Mouse (Mus musculus) thymus, postnatal 10 days (tissue): ENCODE measurements around the gene Prelp.

Source experiments
- DNase-seq, 2 experiments: peaks; one replicate each; pipeline ENCODE4 v3.0.0; 2021; ENCODE audit warnings: low spot score in 2 of 2

Gene Prelp

DNA sequence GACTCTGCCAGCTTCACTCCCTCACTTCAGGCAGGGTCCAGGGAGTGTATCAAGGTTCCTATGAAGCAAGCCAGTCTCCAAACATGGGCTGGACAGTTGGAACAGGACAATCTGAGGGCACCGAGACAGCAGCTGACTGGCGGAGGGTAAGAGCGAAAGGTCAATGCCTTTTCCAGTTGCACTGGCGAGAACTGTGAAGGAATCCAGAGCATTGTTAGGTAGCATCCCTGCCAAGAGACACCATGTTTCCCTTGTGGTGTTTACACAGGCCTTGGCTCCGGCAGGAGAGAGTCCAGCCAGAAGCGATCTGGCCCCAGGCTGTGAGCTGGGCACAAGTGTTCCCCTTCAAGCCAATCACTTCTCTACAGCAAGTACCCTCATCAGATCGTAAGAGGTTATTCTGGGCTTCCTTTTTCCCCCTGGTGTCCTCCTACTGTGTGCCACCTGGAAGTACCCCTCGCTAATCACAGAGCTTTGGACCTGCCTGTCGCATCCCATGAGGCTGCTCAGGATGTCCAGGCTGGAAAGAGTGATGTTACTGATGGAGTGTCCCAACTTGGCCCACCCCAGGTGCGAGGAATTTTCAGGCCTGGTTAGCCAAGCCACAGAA is 13.2 kb upstream of the Prelp start:
- no peak for DNase-seq

DNA sequence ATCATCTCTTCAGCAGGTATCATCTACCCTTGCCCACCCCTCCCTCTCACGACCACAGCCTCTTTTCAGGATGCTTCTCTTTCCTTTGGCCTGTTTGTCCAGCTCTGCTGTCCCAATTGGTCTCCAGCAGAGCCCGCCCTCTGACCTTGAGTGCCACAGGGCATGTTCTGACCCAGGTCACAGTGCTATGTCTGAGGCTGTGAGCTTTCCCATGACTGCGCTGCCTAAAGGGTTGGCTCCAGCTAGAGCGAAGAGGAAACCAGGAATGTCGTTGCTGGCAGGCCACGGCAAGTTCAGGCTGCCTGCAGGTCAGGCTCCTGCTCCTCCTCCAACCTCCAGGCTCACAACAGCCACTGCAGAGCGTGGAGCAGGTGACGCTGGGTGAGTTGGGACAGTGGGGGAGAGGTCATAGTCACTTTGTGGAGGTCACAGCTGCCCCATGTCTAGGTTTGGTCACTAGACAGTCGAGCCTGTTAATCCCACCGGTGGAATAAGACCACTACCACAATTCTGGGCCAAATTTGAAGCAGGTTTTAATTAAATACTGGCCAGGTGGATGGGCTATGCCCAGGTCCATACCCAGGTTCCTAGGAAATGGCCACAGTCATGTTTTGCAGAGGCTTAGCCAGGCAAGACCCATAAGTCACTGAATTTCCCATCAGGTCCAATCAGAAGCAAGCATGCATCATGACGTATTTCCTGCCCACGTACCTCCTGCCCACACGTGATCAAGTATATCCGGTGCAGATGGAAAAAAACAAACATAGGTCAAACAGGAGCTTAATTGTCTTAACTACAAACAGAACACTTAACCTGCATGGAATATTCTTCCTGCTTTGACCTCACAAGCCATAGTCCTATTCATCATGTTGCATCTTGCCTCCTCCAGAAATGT is 12.3 kb upstream of the Prelp start:
- DNase-seq, result no peak

DNA sequence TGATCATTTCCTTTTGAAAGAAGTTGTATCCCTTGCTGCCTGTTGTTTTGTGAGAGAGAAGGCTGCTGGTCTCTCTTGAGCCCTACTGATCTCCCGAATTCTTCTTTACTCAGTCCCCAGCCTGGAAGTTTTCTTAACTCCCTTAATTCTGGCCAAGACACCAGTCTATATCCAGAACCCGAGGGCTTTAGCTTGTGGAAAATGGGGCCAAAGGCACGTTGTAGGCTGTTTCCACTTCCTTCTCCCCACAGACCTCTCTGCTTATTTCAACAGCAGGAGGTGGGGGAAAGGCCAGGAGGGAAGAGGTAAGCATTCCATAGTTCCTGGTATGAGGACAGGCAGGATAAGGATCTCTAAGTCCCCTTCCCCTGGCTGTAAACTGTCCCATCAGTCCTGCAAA is 8.8 kb upstream of the Prelp start:
- DNase-seq, result no peak

DNA sequence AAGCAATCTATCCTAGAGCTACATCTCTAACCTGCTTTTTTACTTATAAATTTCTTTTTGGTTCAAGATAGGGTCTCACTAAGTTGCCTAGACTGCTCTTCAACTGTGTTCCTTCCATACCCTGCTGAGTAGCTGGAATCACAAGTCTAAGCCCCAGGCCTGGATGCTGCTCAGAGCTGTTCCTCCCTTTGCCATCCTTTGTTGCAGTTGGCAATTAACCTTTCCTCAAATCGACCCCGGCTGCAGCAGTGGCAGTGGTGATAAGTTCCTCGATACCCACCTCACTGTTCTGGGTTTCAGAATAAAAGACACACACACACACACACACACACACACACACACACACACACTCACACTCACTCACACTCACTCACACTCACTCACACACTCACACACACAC is 4.0 kb upstream of the Prelp start:
- no peak for DNase-seq

DNA sequence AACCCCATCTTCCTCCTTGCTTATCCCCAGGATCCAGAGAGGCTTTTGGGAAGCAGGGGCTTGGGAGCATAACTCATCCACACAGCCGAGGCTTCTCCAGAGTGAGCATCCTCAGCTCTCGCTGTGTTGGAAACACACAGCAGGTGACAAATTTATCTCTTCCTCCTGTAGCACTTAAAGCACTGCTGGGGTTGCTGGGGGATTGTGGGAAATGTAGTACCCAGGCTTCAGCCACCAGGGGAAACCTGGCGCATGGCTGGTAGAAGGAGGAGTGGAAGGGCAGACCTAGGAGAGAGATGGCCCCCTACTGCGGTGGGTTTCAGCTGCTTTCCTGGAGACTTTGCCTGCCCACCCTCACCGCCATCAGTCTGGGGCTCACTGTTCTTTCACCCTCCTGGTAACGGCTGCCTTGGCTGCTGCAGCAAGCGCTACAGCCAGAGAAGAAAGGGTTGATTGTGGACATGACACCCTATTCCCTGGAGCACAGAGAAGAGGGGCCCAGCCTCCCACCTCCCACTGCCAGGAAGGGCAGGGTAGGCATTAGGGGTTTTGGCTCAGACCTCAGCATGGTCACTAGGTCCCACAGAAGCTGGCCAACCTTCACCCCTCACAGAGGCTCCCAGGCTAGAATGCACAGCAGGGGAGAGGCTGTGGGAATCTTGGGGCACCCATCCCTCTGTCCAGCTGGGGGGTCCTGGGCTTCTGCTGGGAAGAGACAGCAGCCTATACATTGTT is 3.1 kb upstream of the Prelp start:
- peak in 1 of 2 experiments; percentile 22 for DNase-seq

DNA sequence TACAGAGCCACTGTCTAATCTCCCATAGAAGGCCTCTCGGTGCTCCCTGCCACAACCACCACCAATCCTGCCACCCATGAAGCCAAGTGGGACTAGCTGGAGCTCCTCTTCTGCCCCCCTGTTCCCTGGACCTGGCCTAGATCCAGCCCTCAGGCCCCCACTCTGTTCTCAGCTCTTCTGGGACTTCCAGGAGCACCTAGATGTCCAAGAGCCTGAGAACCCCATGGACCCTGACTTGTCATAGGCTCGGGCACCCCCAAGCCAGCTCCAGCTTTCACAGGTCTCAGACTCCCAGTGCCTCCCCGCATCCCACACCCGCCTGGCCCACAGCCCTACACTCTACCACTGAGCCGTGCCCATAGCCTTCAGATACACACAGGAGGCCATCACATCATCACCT is 1.9 kb upstream of the Prelp start:
- DNase-seq, result no peak

DNA sequence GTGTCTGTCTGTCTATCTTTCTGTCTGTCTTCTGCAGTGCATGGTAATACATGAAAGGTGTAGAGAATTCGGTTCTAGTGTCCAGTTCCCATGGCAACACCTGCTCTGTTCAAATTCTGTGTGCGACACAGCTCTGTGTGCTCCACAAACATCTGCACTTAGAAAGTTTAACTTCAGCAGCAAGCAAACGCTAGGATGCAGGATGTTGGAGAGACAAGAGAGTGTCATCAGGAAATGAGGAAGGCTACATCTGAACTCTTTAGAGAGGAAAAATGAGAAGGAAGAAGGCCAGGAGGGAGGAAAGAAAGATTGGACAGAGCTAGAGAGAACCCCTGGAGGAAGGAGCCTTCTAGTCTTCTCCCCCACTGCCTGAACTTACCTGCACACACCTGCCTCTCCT is 338 bp downstream of the Prelp start:
- no peak for DNase-seq

DNA sequence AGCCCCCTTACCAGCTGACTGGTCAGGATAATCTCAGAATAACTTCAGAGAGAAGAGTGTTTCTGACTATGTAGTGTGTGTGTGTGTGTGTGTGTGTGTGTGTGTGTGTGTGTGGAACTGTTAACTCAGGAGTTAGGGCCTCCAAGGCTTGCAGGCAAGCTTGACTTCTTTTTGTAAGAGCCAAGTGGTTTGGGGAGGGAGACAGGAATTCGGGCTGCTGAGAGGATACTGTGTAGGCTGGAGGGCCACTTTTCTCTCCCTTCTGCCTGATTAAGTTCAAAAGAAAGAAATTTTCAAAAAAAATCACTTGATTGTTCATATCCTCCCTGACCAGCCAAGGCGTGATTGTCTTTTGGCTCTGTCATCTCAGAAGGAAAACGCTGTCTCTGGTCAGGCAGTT is 813 bp downstream of the Prelp start:
- DNase-seq, result no peak

DNA sequence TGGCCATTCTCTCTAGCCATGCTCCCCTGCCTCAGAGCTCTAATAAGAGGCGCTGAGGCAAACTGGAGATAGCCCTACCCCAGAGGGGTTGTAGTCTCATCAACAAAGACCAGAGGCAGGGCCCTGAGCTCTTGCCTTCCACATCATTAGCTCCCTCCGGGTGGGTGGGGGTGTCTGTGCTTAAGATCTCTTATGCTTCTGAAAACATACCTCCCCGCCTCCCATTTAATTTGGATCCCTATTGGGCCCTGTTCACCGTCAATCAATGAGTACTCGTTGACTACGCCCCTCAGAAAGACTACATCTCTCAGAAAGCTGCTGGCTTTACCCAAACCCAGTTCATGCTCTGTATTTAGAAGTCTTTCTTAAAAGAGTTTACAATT is 3.1 kb downstream of the Prelp start:
- no peak for DNase-seq

DNA sequence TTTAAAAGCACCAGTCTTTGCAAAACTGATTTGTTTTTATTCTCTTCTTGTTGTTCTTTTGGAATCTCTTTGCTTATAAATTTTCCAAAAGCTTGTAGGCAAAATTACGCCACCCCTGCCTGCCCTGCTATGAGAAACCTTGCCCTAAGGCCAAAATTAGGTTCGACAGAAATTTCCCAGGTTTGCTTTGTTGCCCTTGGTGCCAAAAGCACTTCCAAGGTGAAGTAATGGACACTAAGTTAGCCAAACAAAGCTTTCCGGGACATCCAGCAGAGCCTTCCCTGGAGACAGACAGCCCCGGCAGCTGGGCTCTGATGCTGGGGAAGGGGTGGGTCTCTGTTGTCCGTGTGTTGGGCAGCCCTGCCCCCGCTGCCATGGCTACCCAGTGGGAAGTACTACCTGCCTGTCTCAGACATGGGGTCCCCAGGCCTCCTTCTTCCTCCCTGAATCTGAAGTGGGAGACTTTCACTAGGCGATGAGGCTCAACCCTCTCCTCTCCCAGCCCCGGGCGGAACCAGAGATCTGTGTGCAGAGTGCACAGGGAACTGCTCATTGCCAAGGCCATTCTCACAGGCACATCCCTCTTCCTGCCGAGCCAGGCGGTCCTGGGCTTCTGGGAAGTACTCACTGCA is 3.6 kb downstream of the Prelp start:
- no peak for DNase-seq

DNA sequence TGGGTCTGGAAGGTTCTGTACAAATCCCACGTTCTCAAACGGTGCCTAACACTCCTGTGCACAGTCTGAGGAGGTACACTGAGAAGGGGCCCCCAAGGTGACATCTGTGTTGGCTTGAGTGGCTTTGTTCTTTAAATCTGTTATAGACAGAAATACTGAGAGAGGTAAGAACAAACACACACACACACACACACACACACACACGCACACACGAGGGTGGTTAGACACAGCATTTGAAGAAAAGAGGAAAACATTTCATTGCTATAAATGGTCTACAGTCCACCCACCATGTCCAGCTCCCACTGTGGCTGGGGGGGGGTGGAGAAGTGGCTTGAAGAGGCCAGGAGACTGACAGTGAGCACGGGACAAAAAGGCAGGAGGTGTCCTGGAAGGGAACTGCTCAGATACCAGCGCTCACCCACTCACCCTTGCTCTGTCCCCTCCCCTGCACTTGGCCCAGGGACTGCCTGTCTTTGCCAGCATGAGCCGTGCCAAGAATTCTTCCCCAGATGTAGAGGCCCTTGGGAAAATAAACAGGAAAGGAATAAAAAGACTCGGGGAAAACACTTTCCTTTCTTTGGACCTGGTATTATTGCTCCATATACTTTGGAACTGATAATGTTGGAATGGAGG is 5.4 kb downstream of the Prelp start:
- no peak for DNase-seq

DNA sequence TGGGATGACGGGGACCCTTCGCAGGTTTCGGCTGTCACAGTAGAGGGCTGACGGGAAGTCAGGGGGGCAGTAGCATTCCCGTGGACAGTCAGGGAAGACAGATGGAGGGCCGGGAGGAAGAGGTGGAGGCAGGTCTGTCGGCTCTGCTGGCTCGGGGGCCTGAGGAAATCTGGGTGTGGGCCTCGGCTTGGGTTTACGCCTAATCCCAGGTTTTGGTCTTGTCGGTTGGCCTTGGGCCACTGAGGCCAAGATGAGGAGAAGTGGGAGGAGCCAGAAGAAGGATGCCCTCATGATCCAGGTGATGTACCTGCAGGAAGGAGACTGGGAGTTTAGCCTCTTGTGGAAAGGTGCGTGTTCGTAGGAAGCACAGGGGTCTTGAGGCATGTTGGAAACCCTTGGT is 6.1 kb downstream of the Prelp start:
- no peak for DNase-seq

DNA sequence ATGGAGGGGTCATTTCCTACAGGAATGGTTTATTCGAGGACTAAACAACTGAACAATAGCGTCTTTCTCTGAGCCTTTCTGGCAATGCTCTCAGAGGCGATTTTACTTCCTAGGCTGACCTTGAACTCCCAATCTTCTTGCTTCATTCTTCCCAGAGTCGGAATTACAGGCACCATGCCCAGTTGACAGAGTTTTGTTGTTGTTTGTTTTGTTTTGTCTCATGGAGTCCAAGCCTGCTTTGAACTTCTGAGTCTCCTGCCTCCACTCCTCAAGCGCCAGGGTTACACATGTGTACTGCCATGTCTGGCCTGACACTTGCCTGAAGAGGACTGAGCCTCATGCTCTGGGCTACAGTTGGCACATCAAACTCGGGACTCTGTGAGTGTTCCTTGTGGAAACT is 8.2 kb downstream of the Prelp start:
- no peak for DNase-seq

DNA sequence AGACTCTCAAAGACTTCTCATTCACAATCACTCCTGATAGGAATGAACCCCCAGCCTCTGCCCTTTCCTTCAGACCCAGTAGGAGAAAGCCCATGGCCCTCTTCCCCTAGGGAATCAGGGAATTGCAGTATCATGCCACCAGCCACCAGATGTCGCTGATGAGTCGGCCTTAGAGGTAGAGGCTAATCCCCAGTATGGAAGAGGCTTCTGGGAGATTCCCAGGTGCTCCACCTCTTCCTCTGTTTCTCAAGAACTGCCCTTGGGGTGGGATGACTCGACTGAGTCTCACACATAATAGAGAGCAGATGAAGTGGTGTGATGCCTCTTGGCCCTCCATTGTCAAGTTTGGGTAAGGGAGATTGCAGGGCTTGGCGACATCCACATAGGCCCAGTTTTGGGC is 9.8 kb downstream of the Prelp start:
- peak in 1 of 2 experiments; percentile 52 for DNase-seq

DNA sequence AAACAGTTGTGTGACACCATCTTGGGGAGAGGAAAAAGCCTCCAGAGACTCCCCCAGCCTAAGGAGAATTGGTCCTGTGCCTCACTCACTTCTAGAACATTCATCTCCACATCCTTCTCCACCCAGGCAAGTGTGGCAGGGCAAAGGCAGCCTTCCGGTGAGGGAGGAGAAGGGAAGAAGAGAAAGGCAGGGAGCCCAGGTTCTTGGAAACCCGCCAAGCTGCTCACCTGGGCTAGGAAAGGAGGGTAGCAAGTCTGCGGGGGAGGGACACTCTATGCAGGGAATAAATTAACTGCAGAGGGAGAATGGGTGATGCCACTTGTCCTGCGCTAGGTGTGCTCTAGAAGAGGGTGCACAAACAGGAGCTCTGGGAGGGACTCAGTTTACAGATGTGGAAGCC is 10.2 kb downstream of the Prelp start:
- no peak for DNase-seq

DNA sequence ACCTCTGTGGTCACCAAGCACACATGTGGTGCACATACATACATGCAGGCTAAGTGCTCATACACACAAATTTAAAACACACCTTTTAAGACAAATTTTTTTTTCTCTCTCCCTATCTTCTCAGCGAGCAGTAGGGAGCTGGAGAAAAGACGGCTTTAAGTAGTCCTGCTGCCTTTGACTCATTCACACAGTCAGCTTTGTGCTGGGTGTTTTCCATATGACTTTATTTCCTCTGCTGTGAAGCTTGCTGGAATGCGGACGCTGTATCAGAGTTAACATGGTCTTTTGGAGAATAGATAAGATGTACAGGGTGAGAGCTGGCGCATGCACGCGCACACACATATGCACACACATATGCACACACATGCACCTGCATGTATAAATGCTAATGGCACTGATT is 11.1 kb downstream of the Prelp start:
- no peak for DNase-seq

DNA sequence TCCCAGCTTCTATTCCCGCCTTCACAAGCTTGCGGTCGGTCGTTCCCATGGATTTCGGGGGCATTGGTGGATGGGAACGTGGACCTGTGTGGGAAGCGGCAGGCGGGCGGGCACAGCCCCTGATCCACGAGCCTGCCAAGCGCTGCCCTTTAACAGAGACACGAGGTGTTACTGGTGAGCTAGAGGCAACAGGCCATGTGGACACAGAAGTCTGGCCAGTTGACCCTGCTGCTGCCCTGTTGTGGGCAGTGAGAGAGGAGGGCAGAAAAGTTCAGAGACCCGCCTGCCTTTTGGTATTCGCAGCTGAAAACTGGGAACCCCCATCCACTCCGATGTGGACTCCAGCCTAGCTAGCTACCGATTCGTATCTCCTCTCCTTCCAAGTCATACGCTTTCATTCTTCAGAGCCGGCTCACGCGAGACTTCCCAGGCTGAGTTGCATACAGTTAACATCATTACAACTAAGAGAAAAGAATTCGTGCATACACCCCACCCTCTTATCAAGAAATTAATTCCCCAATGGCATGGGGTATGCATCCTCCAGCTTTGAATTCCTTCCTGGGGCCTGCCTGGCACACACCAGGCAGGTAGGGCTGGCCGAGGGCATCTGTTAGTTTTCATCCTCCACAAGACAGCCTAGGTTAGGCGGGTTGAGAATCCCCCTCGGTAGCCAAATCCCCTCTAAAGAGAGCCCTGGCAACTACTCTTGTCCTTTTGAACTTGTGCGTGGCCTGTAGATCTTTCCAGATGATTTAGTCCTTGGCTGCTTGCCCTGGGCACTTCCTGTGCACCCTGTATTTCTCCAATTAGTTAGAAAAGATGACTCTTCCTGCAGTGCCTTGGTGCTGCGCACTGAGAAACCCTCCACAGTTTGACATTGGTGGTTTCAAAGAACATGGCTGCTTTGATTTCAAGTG is 12.3 kb downstream of the Prelp start:
- no peak for DNase-seq

DNA sequence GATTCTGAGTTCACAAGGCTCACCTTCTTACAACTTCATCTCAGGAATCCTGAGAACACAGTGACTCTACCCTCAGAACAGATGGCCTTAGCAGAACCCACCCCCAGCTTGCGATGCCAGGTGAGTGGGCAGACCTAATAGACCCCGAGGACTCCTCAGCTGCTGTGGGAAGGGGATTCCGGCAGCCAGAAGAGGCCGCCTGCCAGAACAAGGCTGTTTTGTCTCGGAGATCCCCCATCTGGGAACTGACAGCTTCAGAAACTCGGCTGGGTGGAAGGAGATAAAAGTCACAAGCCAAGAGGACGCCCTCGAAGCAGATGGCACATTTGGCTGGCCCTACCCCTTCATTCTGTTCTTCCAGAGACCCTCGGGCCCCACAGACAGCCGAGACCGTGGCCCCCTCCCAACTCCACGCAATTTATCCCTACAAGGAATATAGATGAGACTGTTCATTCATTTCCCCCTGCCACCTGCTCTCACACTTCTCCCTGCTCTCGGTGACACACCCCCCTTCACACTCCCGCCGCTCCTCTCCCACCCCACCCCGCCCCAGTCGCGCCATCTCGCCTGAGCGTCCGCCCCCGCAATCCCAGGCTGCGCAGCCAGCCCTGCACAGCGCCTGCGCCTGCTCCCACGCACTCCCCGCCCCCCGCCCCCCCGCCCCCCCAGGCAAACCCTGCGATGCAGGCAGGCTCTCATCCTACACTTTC is 13.1 kb downstream of the Prelp start, which contains the start of gene Optc:
TSS of gene Optc (minus strand) at position 51 of the 710 bp plus-strand sequence.
- no peak for DNase-seq

DNA sequence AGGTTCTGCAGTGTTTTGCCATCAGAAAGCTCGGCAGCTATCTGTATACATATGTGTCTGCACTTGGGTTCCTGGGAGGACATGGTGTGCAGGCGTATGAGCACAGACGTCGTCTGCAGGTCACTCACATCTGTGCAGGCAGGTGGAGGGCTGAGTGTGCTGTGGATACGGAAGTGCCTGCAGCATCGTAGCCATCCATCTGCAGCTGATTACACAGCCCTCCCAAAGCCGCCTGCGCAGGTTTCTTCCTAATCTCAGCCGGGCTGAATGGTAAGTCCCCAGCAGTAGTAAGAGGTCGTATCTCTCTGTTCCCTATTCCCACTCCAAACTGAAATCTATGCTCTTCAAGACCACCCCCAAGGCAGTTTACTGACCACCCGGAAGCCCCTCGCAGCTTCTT is 14.8 kb downstream of the Prelp start:
- no peak for DNase-seq

DNA sequence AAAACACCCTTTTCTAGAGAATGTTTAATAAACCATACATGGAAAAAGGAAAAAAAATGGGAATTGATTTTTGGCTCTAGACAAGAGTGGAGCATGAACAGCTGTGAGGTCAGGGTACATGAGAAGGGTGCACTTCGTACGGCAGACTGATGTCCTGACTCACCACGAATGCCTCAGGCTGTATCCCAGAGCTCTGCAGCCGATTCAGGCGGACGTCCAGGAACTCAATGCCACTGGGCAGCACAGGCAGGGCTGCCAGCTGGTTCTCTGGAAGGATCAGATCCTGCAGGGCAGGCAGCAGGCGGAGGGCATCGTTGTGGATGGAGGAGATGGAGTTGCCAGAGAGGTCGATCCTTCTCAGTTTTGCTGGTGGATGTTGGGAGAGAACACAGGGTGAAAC is 20.4 kb downstream of the Prelp start:
- no peak for DNase-seq
